Mouse (Mus musculus) hindbrain, embryonic 14.5 days (tissue): Measurements from ENCODE around the gene P2ry10. TPM values are rescaled to one million over a fixed set of nuclear protein-coding genes. Genes with fewer than 3 reads are reported as not detected.
"Not testable (repeated sequence)": the region's sequence is repeated elsewhere in the genome, so short reads cannot be mapped to it uniquely, and the experiment has no call there.

ENCODE experiments used
- ATAC-seq: fragments of 200-750 bp; cut with Nextera tagmentation; 2 replicates; pipeline ENCODE4 v1.8.0; 2017; ENCODE audit warnings: moderate number of reproducible peaks, mild to moderate bottlenecking, moderate TSS enrichment, moderate library complexity; ENCODE audit not compliant: low FRiP score
- DNase-seq: peaks from one replicate; pipeline ENCODE4 v3.0.0-alpha.2; 2015; ENCODE audit warnings: low spot score
- H3K27ac ChIP-seq: fragments of 300-500 bp; sonication (generic); 2 replicates; pipeline ENCODE4 v1.5.1; 2014; ENCODE audit warnings: mild to moderate bottlenecking, moderate library complexity
- H3K27me3 ChIP-seq: fragments of 300-500 bp; sonication (generic); 2 replicates; pipeline ENCODE4 v1.6.1; 2014; ENCODE audit warnings: mild to moderate bottlenecking, low read length, mixed read lengths; ENCODE audit not compliant: control insufficient read depth, insufficient read depth
- H3K36me3 ChIP-seq: fragments of 300-500 bp; sonication (generic); replicated peaks from 2 replicates; pipeline ENCODE4 v1.6.1; 2014; ENCODE audit not compliant: control insufficient read depth, insufficient read depth
- H3K4me1 ChIP-seq: fragments of 300-500 bp; sonication (generic); replicated peaks from 2 replicates; pipeline ENCODE4 v1.6.1; 2014; ENCODE audit warnings: antibody characterized with exemption, low read length, mixed read lengths; ENCODE audit not compliant: control insufficient read depth, insufficient read depth
- H3K4me2 ChIP-seq: fragments of 300-500 bp; sonication (generic); replicated peaks from 2 replicates; pipeline ENCODE4 v1.6.1; 2014; ENCODE audit warnings: mild to moderate bottlenecking, moderate library complexity
- H3K4me3 ChIP-seq: fragments of 300-500 bp; sonication (generic); replicated peaks from 2 replicates; pipeline ENCODE4 v1.5.1; 2014; ENCODE audit warnings: mild to moderate bottlenecking, low read length
- H3K9ac ChIP-seq: fragments of 300-500 bp; sonication (generic); 2 replicates; pipeline ENCODE4 v1.6.1; 2014
- H3K9me3 ChIP-seq: fragments of 300-500 bp; sonication (generic); 2 replicates; pipeline ENCODE4 v1.6.1; 2016; ENCODE audit warnings: low read length; ENCODE audit not compliant: control insufficient read depth
- WGBS: fragments of 180-500 bp; shearing (Covaris S2); extraction: QIAGEN DNeasy Blood & Tissue Kit; methylation state at CpG from one replicate; pipeline ENCODE4 v1.1.7; 2014; 5-methylcytosine and 5-hydroxymethylcytosine counted together
- polyA plus RNA-seq: library from polyadenylated mRNA; unstranded; fragments of >200 nt; fragmentation: Nextera tagmentation; extraction: Ambion mirVana; gene quantifications from 2 replicates; pipeline ENCODE4 v1.2.1, GENCODE M21; 2014

The P2ry10 gene
- polyA plus RNA-seq, result not detected in 2 replicates

GRCm38 (mm10) chrX:107088177-107088576, at the start of gene P2ry10:
Gene P2ry10, plus strand, starts transcription at chrX:107088492.
- Histone ChIP-seq H3K9me3 (no peaks in the 10 kb centered on the region), H3K27me3 (no peaks in the 10 kb centered on the region), H3K4me1 (no peaks in the 10 kb centered on the region), H3K4me2 (no peak within 1 kb of the TSS), H3K27ac (no peak within 1 kb of the TSS), H3K4me3 (no peak within 1 kb of the TSS), H3K9ac (no peak within 1 kb of the TSS), H3K36me3 (no peaks in the 10 kb centered on the region)
- no peak for DNase-seq
- ATAC-seq, result no peak
- 63% methylated on average over 4 of the region's 4 CpGs for WGBS

GRCm38 (mm10) chrX:107039146-107039545, 49.1 kb upstream of the P2ry10 start:
- Histone ChIP-seq H3K4me1 (no peaks in the 10 kb centered on the region), H3K4me2 (no peak overlapping the region), H3K27ac (no peak overlapping the region), H3K9me3 (no peaks in the 10 kb centered on the region), H3K36me3 (no peaks in the 10 kb centered on the region), H3K27me3 (no peaks in the 10 kb centered on the region), H3K4me3 (no peak overlapping the region), H3K9ac (no peak overlapping the region)
- DNase-seq, result no peak
- no peak for ATAC-seq

- no peak overlapping the region for H3K27ac ChIP-seq
- H3K9me3 ChIP-seq, result no peaks in the 10 kb centered on the region
- DNase-seq, result no peak
- H3K27me3 ChIP-seq, result no peaks in the 10 kb centered on the region
- no peak overlapping the region for H3K9ac ChIP-seq
- WGBS, result 59% methylated on average over 2 of the region's 2 CpGs
- H3K4me3 ChIP-seq, result no peak overlapping the region
- no peak for ATAC-seq
- H3K4me1 ChIP-seq, result no peaks in the 10 kb centered on the region
- no peak overlapping the region for H3K4me2 ChIP-seq
- no peaks in the 10 kb centered on the region for H3K36me3 ChIP-seq
Measured at GRCm38 (mm10) chrX:107039635-107040034, 48.7 kb upstream of the P2ry10 start.

- no peak overlapping the region for H3K27ac ChIP-seq
- 94% methylated on average over 2 of the region's 2 CpGs for WGBS
Measured at GRCm38 (mm10) chrX:107042367-107042766, 45.9 kb upstream of the P2ry10 start.

GRCm38 (mm10) chrX:107083407-107083806, 4.9 kb upstream of the P2ry10 start:
- H3K9me3 ChIP-seq, H3K27me3 ChIP-seq, ATAC-seq, H3K4me1 ChIP-seq, H3K4me3 ChIP-seq, H3K27ac ChIP-seq, H3K4me2 ChIP-seq, DNase-seq, H3K36me3 ChIP-seq, H3K9ac ChIP-seq: not testable (repeated sequence)
- WGBS, result 100% methylated on average over 1 of the region's 2 CpGs

More at GRCm38 (mm10) chrX:107042367-107042766, 45.9 kb upstream of the P2ry10 start:
- no peak overlapping the region for H3K4me3 ChIP-seq
- H3K9ac ChIP-seq, result no peak overlapping the region
- H3K4me1 ChIP-seq, result no peaks in the 10 kb centered on the region
- H3K36me3 ChIP-seq, result no peaks in the 10 kb centered on the region
- no peak overlapping the region for H3K4me2 ChIP-seq
- H3K27me3 ChIP-seq, result no peaks in the 10 kb centered on the region
- no peaks in the 10 kb centered on the region for H3K9me3 ChIP-seq
- DNase-seq (no peak), ATAC-seq (no peak)

GRCm38 (mm10) chrX:107084320-107084719, 4.0 kb upstream of the P2ry10 start:
- H3K4me3 ChIP-seq, result no peak overlapping the region
- no peaks in the 10 kb centered on the region for H3K4me1 ChIP-seq
- DNase-seq (no peak), ATAC-seq (no peak)
- H3K27ac ChIP-seq, result no peak overlapping the region
- no peaks in the 10 kb centered on the region for H3K36me3 ChIP-seq
- H3K4me2 ChIP-seq, result no peak overlapping the region
- no peaks in the 10 kb centered on the region for H3K9me3 ChIP-seq
- H3K9ac ChIP-seq, result no peak overlapping the region
- no peaks in the 10 kb centered on the region for H3K27me3 ChIP-seq

GRCm38 (mm10) chrX:107089131-107089530, 839 bp downstream of the P2ry10 start:
- Histone ChIP-seq H3K9ac (no peak overlapping the region), H3K27me3 (no peaks in the 10 kb centered on the region), H3K27ac (no peak overlapping the region), H3K4me2 (no peak overlapping the region), H3K4me3 (no peak overlapping the region), H3K36me3 (no peaks in the 10 kb centered on the region), H3K4me1 (no peaks in the 10 kb centered on the region), H3K9me3 (no peaks in the 10 kb centered on the region)
- no peak for ATAC-seq
- no peak for DNase-seq
- WGBS, result 89% methylated on average over 5 of the region's 5 CpGs

- no peak overlapping the region for H3K4me3 ChIP-seq
- H3K36me3 ChIP-seq, result no peaks in the 10 kb centered on the region
- ATAC-seq (no peak), DNase-seq (no peak)
- no peaks in the 10 kb centered on the region for H3K27me3 ChIP-seq
- no peak overlapping the region for H3K9ac ChIP-seq
- WGBS, result 85% methylated on average over 1 of the region's 1 CpGs
- H3K4me1 ChIP-seq, result no peaks in the 10 kb centered on the region
- no peak overlapping the region for H3K4me2 ChIP-seq
- no peaks in the 10 kb centered on the region for H3K9me3 ChIP-seq
- H3K27ac ChIP-seq, result no peak overlapping the region
Measured at GRCm38 (mm10) chrX:107089930-107090329, 1.6 kb downstream of the P2ry10 start.

- no peaks in the 10 kb centered on the region for H3K27me3 ChIP-seq
- H3K9ac ChIP-seq, result no peak overlapping the region
- no peaks in the 10 kb centered on the region for H3K36me3 ChIP-seq
- no peak overlapping the region for H3K4me2 ChIP-seq
- WGBS, result 74% methylated on average over 3 of the region's 3 CpGs
- no peaks in the 10 kb centered on the region for H3K9me3 ChIP-seq
- DNase-seq (no peak), ATAC-seq (no peak)
- H3K4me1 ChIP-seq, result no peaks in the 10 kb centered on the region
- H3K4me3 ChIP-seq, result no peak overlapping the region
- H3K27ac ChIP-seq, result no peak overlapping the region
Measured at GRCm38 (mm10) chrX:107095633-107096032, 7.3 kb downstream of the P2ry10 start.

GRCm38 (mm10) chrX:107116333-107116732, 28.0 kb downstream of the P2ry10 start:
- Histone ChIP-seq H3K4me1 (no peaks in the 10 kb centered on the region), H3K36me3 (no peaks in the 10 kb centered on the region), H3K4me2 (no peak overlapping the region), H3K27ac (no peak overlapping the region), H3K27me3 (no peaks in the 10 kb centered on the region), H3K9me3 (no peaks in the 10 kb centered on the region), H3K9ac (no peak overlapping the region), H3K4me3 (no peak overlapping the region)
- ATAC-seq (no peak), DNase-seq (no peak)
- 78% methylated on average over 1 of the region's 1 CpGs for WGBS
